Mouse (Mus musculus): ENCODE data around the gene Gm45799.

DNA sequence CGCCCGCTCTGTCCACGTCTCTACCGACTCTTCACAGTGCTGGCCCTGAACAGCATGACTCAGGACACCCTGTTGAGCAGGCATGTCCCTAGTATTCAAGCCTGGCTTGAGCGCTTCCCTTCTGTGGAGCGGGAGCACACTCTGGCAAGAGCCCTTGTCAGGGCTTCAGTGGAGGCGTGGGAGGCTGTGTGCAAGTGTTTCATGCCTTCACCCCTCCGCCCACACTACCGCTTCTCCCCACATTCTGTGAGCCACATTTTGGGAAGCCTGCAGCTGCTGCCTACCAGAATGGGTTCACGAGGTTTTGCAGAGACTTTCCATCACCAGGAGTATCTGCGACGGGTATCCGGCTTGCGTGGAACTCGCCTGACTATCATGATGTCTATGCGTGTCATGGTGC is 62.8 kb downstream of the Gm45799 start:
- TF ChIP-seq CTCF (IDR thresholded peaks at IDR 0.05; ENCODE audit: borderline replicate concordance, insufficient read depth, low read length) (no peak), POLR2A (IDR thresholded peaks at IDR 0.05; ENCODE audit: low read depth, low read length) (no peak)
